Mouse (Mus musculus) heart, embryonic 10.5 days (tissue): Measurements from ENCODE around the gene Tex21. TPM values are rescaled to one million over a fixed set of nuclear protein-coding genes. Genes with fewer than 3 reads are reported as not detected.

Source experiments
- DNase-seq: peaks from one replicate; pipeline ENCODE4 v3.0.0-alpha.2; 2017; ENCODE audit warnings: low spot score
- H3K27ac ChIP-seq: fragments of 300-500 bp; sonication (generic); 2 replicates; pipeline ENCODE4 v1.5.1; 2016; ENCODE audit warnings: mild to moderate bottlenecking
- H3K27me3 ChIP-seq: fragments of 300-500 bp; sonication (generic); 2 replicates; pipeline ENCODE4 v1.6.1; 2016; ENCODE audit warnings: mild to moderate bottlenecking; ENCODE audit not compliant: poor library complexity, insufficient read depth, severe bottlenecking
- H3K36me3 ChIP-seq: fragments of 300-500 bp; sonication (generic); 2 replicates; pipeline ENCODE4 v1.6.1; 2016; ENCODE audit warnings: mild to moderate bottlenecking, moderate library complexity
- H3K4me1 ChIP-seq: fragments of 300-500 bp; sonication (generic); 2 replicates; pipeline ENCODE4 v1.6.1; 2016; ENCODE audit warnings: mild to moderate bottlenecking
- H3K4me3 ChIP-seq: fragments of 300-500 bp; sonication (generic); 2 replicates; pipeline ENCODE4 v1.5.1; 2016; ENCODE audit warnings: mild to moderate bottlenecking, moderate library complexity
- H3K9me3 ChIP-seq: fragments of 300-500 bp; sonication (generic); 2 replicates; pipeline ENCODE4 v1.6.1; 2016; ENCODE audit warnings: mild to moderate bottlenecking, moderate library complexity
- WGBS: fragments of 180-500 bp; shearing (Covaris S2); methylation state at CpG from one replicate; pipeline ENCODE4 v1.1.7; 2016; 5-methylcytosine and 5-hydroxymethylcytosine counted together
- polyA plus RNA-seq: library from polyadenylated mRNA; unstranded; fragments of >200 nt; fragmentation: Nextera tagmentation; extraction: Ambion mirVana; gene quantifications from 2 replicates; pipeline ENCODE4 v1.2.1, GENCODE M21; 2016

Gene Tex21
- polyA plus RNA-seq, 1 experiment from 2014 or later, result 0.06 TPM

GRCm38 (mm10) chr12:76216716-76217115, 29.8 kb downstream of the Tex21 start:
- H3K27ac ChIP-seq, result peak overlapping the region; percentile 29; the same call in 1 of the 2 replicates
- no peak for DNase-seq
- peaks cover 21% of the 10 kb centered on the region for H3K4me1 ChIP-seq
- H3K9me3 ChIP-seq, result no peaks in the 10 kb centered on the region
- peak overlapping the region; percentile 28; the same call in 1 of the 2 replicates for H3K4me3 ChIP-seq
- 62% methylated on average over 11 of the region's 11 CpGs for WGBS
- H3K27me3 ChIP-seq, result no peaks in the 10 kb centered on the region
- H3K36me3 ChIP-seq, result no peaks in the 10 kb centered on the region

- WGBS, result 12% methylated on average over 5 of the region's 5 CpGs
- Histone ChIP-seq H3K4me1 (peaks cover 21% of the 10 kb centered on the region), H3K36me3 (no peaks in the 10 kb centered on the region), H3K27ac (0 out of 2 replicates have a peak overlapping the region, but pooled peaks have one; percentile 7), H3K9me3 (no peaks in the 10 kb centered on the region), H3K27me3 (no peaks in the 10 kb centered on the region), H3K4me3 (no peak overlapping the region)
- DNase-seq, result no peak
Observed at GRCm38 (mm10) chr12:76215121-76215520, 31.4 kb downstream of the Tex21 start.

DNA sequence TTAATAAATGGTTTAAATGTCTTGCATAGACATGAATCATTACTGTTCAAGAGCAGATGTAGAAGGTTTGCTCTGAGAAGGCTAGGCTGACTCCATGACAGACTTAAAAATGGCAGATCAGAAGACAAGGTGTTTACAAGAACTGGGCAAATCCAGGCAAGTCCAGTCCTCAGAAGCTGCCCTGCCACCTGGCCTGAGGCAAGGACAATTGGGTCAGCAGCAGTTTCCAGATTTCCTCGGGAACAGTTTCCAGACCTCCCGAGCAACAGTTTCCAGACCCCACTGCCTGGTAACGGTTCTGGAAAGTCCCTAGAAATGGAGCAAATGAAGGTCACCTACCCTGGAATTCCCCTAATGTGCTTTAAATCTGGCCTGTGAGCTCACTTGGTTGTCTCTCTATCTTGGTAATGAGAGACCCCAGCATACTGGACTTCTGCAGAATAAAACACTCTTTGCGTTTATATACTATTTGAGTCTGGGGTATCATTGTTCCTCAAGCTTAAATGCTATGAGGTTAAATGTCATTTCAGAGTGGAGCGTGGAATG, 37.0 kb downstream of the Tex21 start:
- Histone ChIP-seq H3K4me3 (no peak overlapping the region), H3K27ac (no peak overlapping the region), H3K27me3 (no peaks in the 10 kb centered on the region), H3K9me3 (no peaks in the 10 kb centered on the region), H3K36me3 (no peaks in the 10 kb centered on the region), H3K4me1 (no peaks in the 10 kb centered on the region)
- no peak for DNase-seq
- 86% methylated on average over 5 of the region's 5 CpGs for WGBS

GRCm38 (mm10) chr12:76200326-76200725, 46.2 kb downstream of the Tex21 start:
- Histone ChIP-seq H3K27ac (no peak overlapping the region), H3K36me3 (no peaks in the 10 kb centered on the region), H3K4me1 (no peaks in the 10 kb centered on the region), H3K9me3 (no peaks in the 10 kb centered on the region), H3K4me3 (no peak overlapping the region), H3K27me3 (peaks cover 3% of the 10 kb centered on the region; the same call in 1 of the 2 replicates)
- DNase-seq, result no peak
- WGBS, result 63% methylated on average over 4 of the region's 4 CpGs

- 40% methylated on average over 8 of the region's 8 CpGs for WGBS
- peak overlapping the region; percentile 50; the same call in 1 of the 2 replicates for H3K4me3 ChIP-seq
- no peaks in the 10 kb centered on the region for H3K9me3 ChIP-seq
- no peaks in the 10 kb centered on the region for H3K36me3 ChIP-seq
- peaks cover 3% of the 10 kb centered on the region; the same call in 1 of the 2 replicates for H3K27me3 ChIP-seq
- DNase-seq, result no peak
- no peak overlapping the region for H3K27ac ChIP-seq
- H3K4me1 ChIP-seq, result no peaks in the 10 kb centered on the region
Observed at GRCm38 (mm10) chr12:76197071-76197470, 49.5 kb downstream of the Tex21 start.

DNA sequence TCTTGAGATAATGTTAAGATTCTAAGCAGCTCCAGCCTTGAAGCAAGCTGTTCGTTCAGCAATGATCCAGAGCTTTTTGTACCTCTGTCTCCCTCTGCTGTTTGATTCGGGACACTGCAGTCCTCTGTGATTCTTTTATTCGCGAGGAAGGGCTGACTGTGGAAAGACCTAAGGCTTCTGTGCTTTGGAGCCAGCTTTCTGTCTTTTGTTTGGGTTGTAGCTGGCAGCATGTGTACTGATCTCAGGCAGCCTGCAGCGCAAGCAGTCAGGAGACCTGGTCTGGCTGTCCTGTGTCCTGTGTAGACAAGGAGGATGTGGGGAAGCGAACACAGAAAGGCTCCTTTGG, 49.9 kb downstream of the Tex21 start:
- Histone ChIP-seq H3K27me3 (peaks cover 3% of the 10 kb centered on the region; the same call in 1 of the 2 replicates), H3K4me1 (no peaks in the 10 kb centered on the region), H3K9me3 (no peaks in the 10 kb centered on the region), H3K27ac (no peak overlapping the region), H3K36me3 (no peaks in the 10 kb centered on the region), H3K4me3 (peak overlapping the region; percentile 50)
- WGBS, result 9% methylated on average over 6 of the region's 6 CpGs
- DNase-seq, result peak; percentile 87

- Histone ChIP-seq H3K4me3 (peak overlapping the region; percentile 50), H3K27ac (peak overlapping the region; percentile 37; the same call in 1 of the 2 replicates), H3K27me3 (peaks cover 3% of the 10 kb centered on the region; the same call in 1 of the 2 replicates), H3K4me1 (no peaks in the 10 kb centered on the region), H3K36me3 (no peaks in the 10 kb centered on the region), H3K9me3 (no peaks in the 10 kb centered on the region)
- DNase-seq, result peak; percentile 95
- WGBS, result 1% methylated on average over 22 of the region's 22 CpGs
Observed at GRCm38 (mm10) chr12:76195912-76196708, 50.4 kb downstream of the Tex21 start.

DNA sequence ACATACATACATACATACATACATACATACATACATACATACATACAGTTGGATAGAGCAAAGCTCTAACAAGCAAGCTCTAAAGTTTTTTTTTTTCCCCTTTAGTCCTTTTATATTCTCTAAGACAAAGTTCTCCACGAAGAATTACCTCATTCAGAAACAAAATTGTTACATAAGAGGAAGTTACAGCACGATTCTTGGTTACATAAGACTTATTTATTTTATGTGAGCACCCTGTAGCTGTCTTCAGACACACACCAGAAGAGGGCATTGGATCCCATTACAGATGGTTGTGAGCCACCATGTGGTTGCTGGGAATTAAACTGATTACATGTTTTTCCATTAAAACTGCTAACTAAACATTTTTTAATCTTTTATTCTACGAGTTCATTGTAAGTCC, 52.0 kb downstream of the Tex21 start:
- H3K27me3 ChIP-seq, result peaks cover 3% of the 10 kb centered on the region; the same call in 1 of the 2 replicates
- H3K27ac ChIP-seq, result no peak overlapping the region
- no peaks in the 10 kb centered on the region for H3K9me3 ChIP-seq
- no peaks in the 10 kb centered on the region for H3K4me1 ChIP-seq
- H3K36me3 ChIP-seq, result no peaks in the 10 kb centered on the region
- 69% methylated on average over 3 of the region's 3 CpGs for WGBS
- DNase-seq, result no peak
- no peak overlapping the region for H3K4me3 ChIP-seq

GRCm38 (mm10) chr12:76190940-76191339, 55.6 kb downstream of the Tex21 start:
- Histone ChIP-seq H3K4me1 (no peaks in the 10 kb centered on the region), H3K9me3 (no peaks in the 10 kb centered on the region), H3K27ac (no peak overlapping the region), H3K4me3 (no peak overlapping the region), H3K27me3 (no peaks in the 10 kb centered on the region; the same call in 1 of the 2 replicates), H3K36me3 (no peaks in the 10 kb centered on the region)
- no peak for DNase-seq
- WGBS, result 42% methylated on average over 11 of the region's 11 CpGs

GRCm38 (mm10) chr12:76187849-76188248, 58.7 kb downstream of the Tex21 start:
- no peak for DNase-seq
- WGBS, result 32% methylated on average over 8 of the region's 8 CpGs
- Histone ChIP-seq H3K4me3 (no peak overlapping the region), H3K36me3 (no peaks in the 10 kb centered on the region), H3K4me1 (no peaks in the 10 kb centered on the region), H3K27me3 (no peaks in the 10 kb centered on the region), H3K27ac (no peak overlapping the region), H3K9me3 (no peaks in the 10 kb centered on the region)

GRCm38 (mm10) chr12:76186473-76186872, 60.1 kb downstream of the Tex21 start:
- H3K27me3 ChIP-seq, result no peaks in the 10 kb centered on the region
- WGBS, result 90% methylated on average over 1 of the region's 1 CpGs
- no peaks in the 10 kb centered on the region for H3K36me3 ChIP-seq
- no peak overlapping the region for H3K4me3 ChIP-seq
- H3K27ac ChIP-seq, result no peak overlapping the region
- no peaks in the 10 kb centered on the region for H3K4me1 ChIP-seq
- DNase-seq, result no peak
- H3K9me3 ChIP-seq, result no peaks in the 10 kb centered on the region

DNA sequence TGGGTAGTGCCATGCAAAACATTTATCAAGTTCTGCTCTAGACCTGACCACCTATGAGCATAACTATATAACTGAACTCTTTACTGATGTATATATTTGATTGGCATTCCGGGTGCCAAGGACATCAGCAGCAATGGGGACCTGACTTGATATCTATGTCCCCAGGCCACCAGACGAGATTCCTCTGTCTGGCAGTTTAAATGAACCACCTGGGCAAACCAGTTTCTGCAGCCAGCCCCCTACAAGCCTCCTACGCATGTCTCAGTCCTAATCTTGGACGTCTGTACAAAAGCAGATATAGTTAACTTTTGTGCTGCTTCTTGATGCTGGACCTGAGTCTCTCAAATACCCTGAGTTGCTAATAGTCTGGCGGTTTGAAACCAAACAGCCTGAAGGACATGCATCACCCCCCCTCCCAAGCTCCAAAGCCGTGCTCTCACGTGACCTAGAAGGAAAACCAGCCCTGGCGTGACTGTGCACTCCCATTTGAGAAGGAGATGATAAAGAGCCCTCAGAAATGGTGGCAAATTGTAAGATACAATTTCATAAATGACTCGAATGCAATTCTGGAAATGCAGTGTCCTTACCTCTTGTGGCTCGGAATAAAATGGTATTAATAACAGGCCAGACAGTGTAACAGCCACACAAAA, 61.3 kb downstream of the Tex21 start:
- no peaks in the 10 kb centered on the region for H3K4me1 ChIP-seq
- H3K27ac ChIP-seq, result no peak overlapping the region
- DNase-seq, result peak; percentile 69
- 64% methylated on average over 10 of the region's 10 CpGs for WGBS
- H3K27me3 ChIP-seq, result no peaks in the 10 kb centered on the region
- no peak overlapping the region for H3K4me3 ChIP-seq
- no peaks in the 10 kb centered on the region for H3K9me3 ChIP-seq
- no peaks in the 10 kb centered on the region for H3K36me3 ChIP-seq

- Histone ChIP-seq H3K9me3 (no peaks in the 10 kb centered on the region), H3K27ac (no peak overlapping the region), H3K36me3 (no peaks in the 10 kb centered on the region), H3K27me3 (no peaks in the 10 kb centered on the region), H3K4me3 (no peak overlapping the region), H3K4me1 (no peaks in the 10 kb centered on the region)
- WGBS, result 45% methylated on average over 6 of the region's 6 CpGs
- peak; percentile 48 for DNase-seq
Observed at GRCm38 (mm10) chr12:76184271-76184670, 62.3 kb downstream of the Tex21 start.
